Mouse (Mus musculus): ENCODE data around the gene Smlr1.
A peak's percentile ranks its signal among the peaks of the same experiment; 100 is the strongest.

Gene Smlr1

DNA sequence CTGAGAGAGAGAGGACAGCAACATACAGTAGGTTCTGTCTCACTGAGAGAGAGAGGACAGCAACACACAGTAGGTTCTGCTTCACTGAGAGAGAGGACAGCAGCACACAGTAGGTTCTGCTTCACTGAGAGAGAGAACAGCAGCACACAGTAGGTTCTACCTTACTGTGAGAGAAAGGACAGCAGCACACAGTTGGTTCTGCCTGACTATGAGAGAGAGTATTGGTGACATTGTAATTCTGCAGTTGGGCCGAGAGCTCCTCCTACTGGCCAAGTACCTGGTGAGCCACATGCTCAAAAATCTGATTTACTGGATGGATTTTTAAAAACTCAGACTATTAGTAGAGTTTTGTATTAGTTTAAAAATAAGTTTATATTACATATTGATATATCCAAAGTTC is 47.6 kb downstream of the Smlr1 start:
- peak; percentile 46 to 54 for DNase-seq

DNA sequence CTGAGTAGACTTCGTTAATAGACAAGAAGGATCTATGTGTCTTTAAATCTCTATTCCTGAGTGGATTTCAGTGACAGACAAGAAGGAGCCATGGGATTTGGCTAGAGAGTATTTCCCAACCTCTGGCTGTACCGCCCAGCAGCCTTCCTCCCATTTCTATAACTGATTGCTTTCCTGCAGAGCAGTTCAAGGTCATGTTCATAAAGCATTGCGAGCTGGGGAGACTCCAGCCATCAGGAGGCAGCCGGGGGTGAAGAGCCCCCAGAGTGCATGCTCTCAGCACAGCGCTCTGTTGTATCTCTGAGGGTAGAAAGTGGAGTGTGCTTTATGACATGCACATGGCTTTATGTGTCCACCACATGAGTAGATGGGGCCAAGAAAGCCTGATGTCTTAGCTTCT is 53.3 kb downstream of the Smlr1 start:
- DNase-seq, result no peak

DNA sequence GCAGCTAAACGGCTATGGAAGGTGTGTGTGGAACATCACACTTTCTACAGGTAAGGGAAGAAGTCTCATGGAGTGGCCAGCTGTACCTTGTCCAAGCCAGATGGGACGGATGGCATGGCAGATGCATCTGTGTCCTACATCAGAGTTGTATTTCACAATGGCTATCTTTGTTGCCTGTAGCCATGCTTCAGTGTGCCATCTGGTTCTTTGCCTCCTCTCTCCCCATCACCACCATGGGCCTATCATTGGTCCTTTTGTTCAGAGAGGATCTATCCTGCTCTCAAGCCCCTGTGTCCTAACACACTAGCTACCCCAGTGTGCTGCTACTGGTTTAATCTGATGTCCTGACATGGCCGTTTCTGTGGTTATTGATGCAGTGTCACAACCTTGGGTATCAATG is 56.4 kb downstream of the Smlr1 start:
- DNase-seq, result no peak
